Comparison of ENCODE assay signal across 8 mouse cellular contexts in the genomic region with DNA sequence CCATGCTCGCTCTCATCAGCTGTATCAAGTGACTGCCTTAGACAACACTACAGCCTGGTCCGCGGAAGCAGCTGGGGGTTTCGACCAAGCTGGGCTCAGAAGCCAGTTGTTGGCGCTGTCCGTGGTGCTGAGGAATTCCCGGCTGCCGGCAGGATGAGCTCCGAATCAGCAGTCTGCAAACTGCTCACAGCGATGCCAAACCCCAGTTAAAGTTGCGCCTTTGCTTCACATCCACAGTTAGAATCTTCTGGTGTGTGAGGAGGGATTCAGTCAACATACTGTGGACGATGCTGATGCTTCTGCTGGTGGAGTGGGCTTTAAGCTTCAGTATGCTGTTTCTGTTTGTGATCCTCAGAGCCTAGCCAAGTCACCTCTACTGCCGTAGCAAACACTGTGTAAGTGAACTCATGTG. TPM values are rescaled to one million over a fixed set of nuclear protein-coding genes. Genes with fewer than 3 reads are reported as not detected.
A peak's percentile ranks its signal among the peaks of the same experiment; 100 is the strongest.
DNase-seq lines count a peak whose midpoint lies in the region; ATAC-seq lines count a peak whose summit lies in the region.

A gene (plus strand): TSS at position 61 of the 412 bp plus-strand sequence.

- no peaks in the 10 kb centered on the region for H3K27me3 ChIP-seq in embryonic facial prominence, embryonic 10.5 days (replicated peaks; ENCODE audit: low read depth, poor library complexity, severe bottlenecking)
- H3K27me3 ChIP-seq in hindbrain, embryonic 11.5 days (ENCODE audit: control insufficient read depth, insufficient read depth, low read length) = no peaks in the 10 kb centered on the region

- H3K9ac ChIP-seq in hindbrain, embryonic 11.5 days (ENCODE audit: low read depth, low read length) = no peak within 1 kb of the TSS

- H3K27ac ChIP-seq in embryonic facial prominence, embryonic 10.5 days (replicated peaks) = no peak within 1 kb of the TSS
- no peak within 1 kb of the TSS for H3K27ac ChIP-seq in hindbrain, embryonic 11.5 days (ENCODE audit: low read depth, low read length)

- H3K4me3 ChIP-seq in embryonic facial prominence, embryonic 10.5 days = no peak within 1 kb of the TSS
- H3K4me3 ChIP-seq in hindbrain, embryonic 11.5 days (ENCODE audit: low read depth, low read length) = peak within 1 kb of the TSS; percentile 6; the same call in 1 of the 2 replicates

- no peaks in the 10 kb centered on the region for H3K4me1 ChIP-seq in embryonic facial prominence, embryonic 10.5 days
- no peaks in the 10 kb centered on the region for H3K4me1 ChIP-seq in hindbrain, embryonic 11.5 days (replicated peaks; ENCODE audit: control insufficient read depth, insufficient read depth, low read length)

- WGBS in embryonic facial prominence, embryonic 10.5 days = 11% methylated on average over 13 of the region's 13 CpGs
- WGBS in hindbrain, embryonic 11.5 days = 8% methylated on average over 13 of the region's 13 CpGs

- peak; percentile 82 for ATAC-seq in hindbrain, embryonic 11.5 days (ENCODE audit: low FRiP score)
- ATAC-seq in megakaryocyte, adult 5-6 weeks (ENCODE audit: poor library complexity, severe bottlenecking) = no peak

- H3K9me3 ChIP-seq in embryonic facial prominence, embryonic 10.5 days = no peaks in the 10 kb centered on the region
- no peaks in the 10 kb centered on the region for H3K9me3 ChIP-seq in hindbrain, embryonic 11.5 days (ENCODE audit: control insufficient read depth, low read length)

- peak; percentile 48 for DNase-seq in 3T3-L1 (ENCODE audit: low read depth, low spot score)
- DNase-seq in WW6 (ENCODE audit: low read depth, low spot score) = peak; percentile 38
- DNase-seq in embryonic facial prominence, embryonic 10.5 days (ENCODE audit: low spot score) = peak; percentile 88
- peak; percentile 84 for DNase-seq in hindbrain, embryonic 11.5 days (ENCODE audit: low spot score)
- DNase-seq in layer of hippocampus, adult 8-10 months (ENCODE audit: low spot score in 2 of 2) = peak; percentile 10 to 32
- DNase-seq in lung, postnatal 36 days = peak; percentile 5
- peak; percentile 52 for DNase-seq in right cerebral cortex, adult 18-20 months

- H3K36me3 ChIP-seq in embryonic facial prominence, embryonic 10.5 days (replicated peaks) = no peaks in the 10 kb centered on the region
- no peaks in the 10 kb centered on the region for H3K36me3 ChIP-seq in hindbrain, embryonic 11.5 days (ENCODE audit: control insufficient read depth, insufficient read depth, low read length)

- H3K4me2 ChIP-seq in hindbrain, embryonic 11.5 days (replicated peaks; ENCODE audit: low read depth, low read length) = peak within 1 kb of the TSS; percentile 17; the same call in 1 of the 2 replicates

RNA-seq across cellular contexts. Expression of the gene that starts here (rescaled TPM):
- polyA plus RNA-seq in embryonic facial prominence, embryonic 10.5 days (2016; fragmentation: Nextera tagmentation; extraction: Ambion mirVana) = 0.16 and 0.21 TPM in 2 replicates
- polyA plus RNA-seq in hindbrain, embryonic 11.5 days (2014; fragmentation: Nextera tagmentation; extraction: Ambion mirVana) = 1.2 and 1.5 TPM in 2 replicates
- 10 to 100 TPM in 3 of 4 experiments, 1 to 10 TPM in 1; 9.1 to 13.5 (median 11.2) TPM for total RNA-seq in layer of hippocampus, adult 8-10 months (2022)
- not detected in 2 replicates for total RNA-seq in megakaryocyte, adult 5-6 weeks (2015)
- total RNA-seq in megakaryocyte, adult 5-6 weeks (2017) = not detected in 2 replicates

Comparison
In these comparisons a context has a peak if more than half of its experiments do, and no peak if none do; other contexts are left out.
1. RNA of the gene that starts here (total RNA-seq): 9.1 to 13.5 TPM in layer of hippocampus, adult 8-10 months; not detected in megakaryocyte, adult 5-6 weeks; every median in the first group is over 10 times any median in the second.
2. Peak in DNase-seq in embryonic facial prominence, embryonic 10.5 days; RNA of the gene not detected or under 1 TPM.
3. DNase-seq: peak in every context shown above with its lines; median percentile 88 in embryonic facial prominence, embryonic 10.5 days; 84 in hindbrain, embryonic 11.5 days; 52 in right cerebral cortex, adult 18-20 months; 48 in 3T3-L1; 38 in WW6; 21 in layer of hippocampus, adult 8-10 months; 5 in lung, postnatal 36 days.